8 mouse cellular contexts compared by ENCODE assay signal in genomic region chr8:123835451-123835850, GRCm38 (mm10). TPM values are rescaled to one million over a fixed set of nuclear protein-coding genes. Genes with fewer than 3 reads are reported as not detected.
DNase-seq lines count a peak whose midpoint lies in the region; ATAC-seq and TF ChIP-seq lines count a peak whose summit lies in the region.

No protein-coding gene starts in this region.

- no peak overlapping the region for H3K27ac ChIP-seq in midbrain, embryonic 10.5 days (replicated peaks)
- H3K27ac ChIP-seq in midbrain, embryonic 16.5 days (ENCODE audit: low read length) = no peak overlapping the region
- H3K27ac ChIP-seq in hindbrain, embryonic 16.5 days (ENCODE audit: low read depth, low read length) = no peak overlapping the region
- no peak overlapping the region for H3K27ac ChIP-seq in liver, postnatal 0 days (ENCODE audit: low read depth)

- no peaks in the 10 kb centered on the region for H3K4me1 ChIP-seq in midbrain, embryonic 10.5 days
- no peaks in the 10 kb centered on the region for H3K4me1 ChIP-seq in midbrain, embryonic 16.5 days (ENCODE audit: control insufficient read depth, insufficient read depth, low read length)
- H3K4me1 ChIP-seq in hindbrain, embryonic 16.5 days (ENCODE audit: control insufficient read depth, insufficient read depth, low read depth, low read length) = no peaks in the 10 kb centered on the region
- no peaks in the 10 kb centered on the region for H3K4me1 ChIP-seq in liver, postnatal 0 days (ENCODE audit: insufficient read depth)

- no peaks in the 10 kb centered on the region for H3K9me3 ChIP-seq in midbrain, embryonic 10.5 days (replicated peaks)
- no peaks in the 10 kb centered on the region for H3K9me3 ChIP-seq in midbrain, embryonic 16.5 days (replicated peaks; ENCODE audit: control insufficient read depth, low read length, poor library complexity, severe bottlenecking)
- H3K9me3 ChIP-seq in hindbrain, embryonic 16.5 days (ENCODE audit: control insufficient read depth, low read length) = no peaks in the 10 kb centered on the region
- no peaks in the 10 kb centered on the region for H3K9me3 ChIP-seq in liver, postnatal 0 days (ENCODE audit: low read length)

- WGBS in midbrain, embryonic 10.5 days = 63% methylated on average over 9 of the region's 9 CpGs
- WGBS in midbrain, embryonic 16.5 days = 57% methylated on average over 9 of the region's 9 CpGs
- WGBS in hindbrain, embryonic 16.5 days = 57% methylated on average over 9 of the region's 9 CpGs
- WGBS in liver, postnatal 0 days (ENCODE audit: insufficient replicate concordance) = 59% methylated on average over 9 of the region's 9 CpGs

- no peak overlapping the region for H3K4me3 ChIP-seq in midbrain, embryonic 10.5 days
- H3K4me3 ChIP-seq in midbrain, embryonic 16.5 days (ENCODE audit: low read depth, low read length) = no peak overlapping the region
- no peak overlapping the region for H3K4me3 ChIP-seq in hindbrain, embryonic 16.5 days (ENCODE audit: low read length)
- H3K4me3 ChIP-seq in liver, postnatal 0 days (ENCODE audit: low read depth, low read length) = no peak overlapping the region

- no peak for TF ChIP-seq EP300 in liver, postnatal 0 days (IDR thresholded peaks at IDR 0.05; ENCODE audit: low read depth)

- H3K9ac ChIP-seq in midbrain, embryonic 16.5 days (ENCODE audit: low read depth, low read length) = no peak overlapping the region
- H3K9ac ChIP-seq in hindbrain, embryonic 16.5 days (ENCODE audit: low read depth, low read length) = no peak overlapping the region
- H3K9ac ChIP-seq in liver, postnatal 0 days (replicated peaks) = no peak overlapping the region

- no peak for ATAC-seq in midbrain, embryonic 16.5 days
- ATAC-seq in hindbrain, embryonic 16.5 days = peak; percentile 72; the same call in 1 of the 2 replicates
- ATAC-seq in liver, postnatal 0 days = peak; percentile 45; the same call in 1 of the 2 replicates
- ATAC-seq in monocyte, adult 5-6 weeks (replicated peaks; ENCODE audit: insufficient number of reproducible peaks, low FRiP score, low TSS enrichment, poor library complexity, severe bottlenecking) = no peak; the same call in 1 of the 2 replicates

- H3K36me3 ChIP-seq in midbrain, embryonic 10.5 days = peaks cover 91% of the 10 kb centered on the region
- H3K36me3 ChIP-seq in midbrain, embryonic 16.5 days (ENCODE audit: control insufficient read depth, insufficient read depth, low read length) = peaks cover 14% of the 10 kb centered on the region
- H3K36me3 ChIP-seq in hindbrain, embryonic 16.5 days (ENCODE audit: control insufficient read depth, insufficient read depth, low read length) = peaks cover 39% of the 10 kb centered on the region
- peaks cover 42% of the 10 kb centered on the region for H3K36me3 ChIP-seq in liver, postnatal 0 days (replicated peaks; ENCODE audit: insufficient read depth, low read length)

- H3K27me3 ChIP-seq in midbrain, embryonic 10.5 days (ENCODE audit: low read depth, poor library complexity, severe bottlenecking) = no peaks in the 10 kb centered on the region
- no peaks in the 10 kb centered on the region for H3K27me3 ChIP-seq in midbrain, embryonic 16.5 days (ENCODE audit: control insufficient read depth, insufficient read depth, low read depth, low read length)
- no peaks in the 10 kb centered on the region for H3K27me3 ChIP-seq in hindbrain, embryonic 16.5 days (replicated peaks; ENCODE audit: control insufficient read depth, insufficient read depth, low read length)
- H3K27me3 ChIP-seq in liver, postnatal 0 days (ENCODE audit: insufficient read depth, low read length) = no peaks in the 10 kb centered on the region

- peak; percentile 39 for DNase-seq in midbrain, embryonic 10.5 days (ENCODE audit: low spot score)
- DNase-seq in ZHBTc4 (ENCODE audit: low read depth, low spot score) = peak; percentile 88
- peak; percentile 83 to 90 for DNase-seq in cerebellum, postnatal 25 days
- DNase-seq in liver, postnatal 0 days = peak; percentile 73
- DNase-seq in right cerebral cortex, adult 2 months (ENCODE audit: low spot score in 2 of 2) = peak; percentile 73 to 77

- no peak overlapping the region for H3K4me2 ChIP-seq in midbrain, embryonic 16.5 days (ENCODE audit: low read length)
- H3K4me2 ChIP-seq in hindbrain, embryonic 16.5 days (ENCODE audit: low read length) = no peak overlapping the region
- no peak overlapping the region for H3K4me2 ChIP-seq in liver, postnatal 0 days (ENCODE audit: low read depth, low read length)

- peak; percentile 85 for TF ChIP-seq CTCF in liver, postnatal 0 days (IDR thresholded peaks at IDR 0.05; ENCODE audit: low read depth)

RNA-seq across cellular contexts. Expression of gene Ccsap, which starts 24.6 kb away (rescaled TPM):
- 7.8 and 8.6 TPM in 2 replicates for polyA plus RNA-seq in midbrain, embryonic 10.5 days (2016; fragmentation: Nextera tagmentation; extraction: Ambion mirVana)
- 3.8 and 4.1 TPM in 2 replicates for polyA plus RNA-seq in midbrain, embryonic 16.5 days (2015; fragmentation: Nextera tagmentation; extraction: Ambion mirVana)
- 4.8 and 4.9 TPM in 2 replicates for polyA plus RNA-seq in hindbrain, embryonic 16.5 days (2015; fragmentation: Nextera tagmentation; extraction: Ambion mirVana)
- 1.2 and 1.5 TPM in 2 replicates for polyA plus RNA-seq in liver, postnatal 0 days (2015; fragmentation: Nextera tagmentation; extraction: Ambion mirVana)
- 3.1 to 8.9 TPM (median 6.7 TPM) in 3 replicates for total RNA-seq in monocyte, adult 5-6 weeks (2017)

RNA-seq across cellular contexts. Expression of gene Rab4a, which starts 29.7 kb away (rescaled TPM):
- 67.6 and 71.0 TPM in 2 replicates for polyA plus RNA-seq in midbrain, embryonic 10.5 days (2016; fragmentation: Nextera tagmentation; extraction: Ambion mirVana)
- polyA plus RNA-seq in midbrain, embryonic 16.5 days (2015; fragmentation: Nextera tagmentation; extraction: Ambion mirVana) = 79.2 and 81.0 TPM in 2 replicates
- 86.1 and 87.4 TPM in 2 replicates for polyA plus RNA-seq in hindbrain, embryonic 16.5 days (2015; fragmentation: Nextera tagmentation; extraction: Ambion mirVana)
- 30.4 and 36.3 TPM in 2 replicates for polyA plus RNA-seq in liver, postnatal 0 days (2015; fragmentation: Nextera tagmentation; extraction: Ambion mirVana)
- total RNA-seq in monocyte, adult 5-6 weeks (2017) = 0.68 to 0.86 TPM (median 0.75 TPM) in 3 replicates

RNA-seq across cellular contexts. Expression of gene Acta1, which starts 59.1 kb away (rescaled TPM):
- 0.23 and 0.87 TPM in 2 replicates for polyA plus RNA-seq in midbrain, embryonic 10.5 days (2016; fragmentation: Nextera tagmentation; extraction: Ambion mirVana)
- 8.9 and 10.4 TPM in 2 replicates for polyA plus RNA-seq in midbrain, embryonic 16.5 days (2015; fragmentation: Nextera tagmentation; extraction: Ambion mirVana)
- 11.8 and 166 TPM in 2 replicates for polyA plus RNA-seq in hindbrain, embryonic 16.5 days (2015; fragmentation: Nextera tagmentation; extraction: Ambion mirVana)
- 18.6 and 358 TPM in 2 replicates for polyA plus RNA-seq in liver, postnatal 0 days (2015; fragmentation: Nextera tagmentation; extraction: Ambion mirVana)
- not detected in 3 replicates for total RNA-seq in monocyte, adult 5-6 weeks (2017)

Comparison
In these comparisons a context has a peak if more than half of its experiments do, and no peak if none do; other contexts are left out.
1. ATAC-seq: peak in hindbrain, embryonic 16.5 days (single experiment) and liver, postnatal 0 days (single experiment); none in midbrain, embryonic 16.5 days (single experiment) and monocyte, adult 5-6 weeks (single experiment).
2. Peak in every context shown above with its lines, with median percentiles within 50 percentile points of each other: DNase-seq.